Mouse (Mus musculus) megakaryocyte, adult 5-6 weeks (primary cell): ENCODE measurements around the gene Lemd2. TPM values are rescaled to one million over a fixed set of nuclear protein-coding genes. Genes with fewer than 3 reads are reported as not detected.
"Not testable (repeated sequence)": the region's sequence is repeated elsewhere in the genome, so short reads cannot be mapped to it uniquely, and the experiment has no call there.

ENCODE experiments used
- ATAC-seq: 2 replicates; pipeline ENCODE4 v1.8.0; 2016; ENCODE audit warnings: mild to moderate bottlenecking, inconsistent platforms; ENCODE audit not compliant: poor library complexity, severe bottlenecking
- total RNA-seq, 2 experiments: library from RNA; stranded (forward) in 1 of 2; stranded (reverse) in 1 of 2; fragments of 153-499, 151-499 nt in 1 of 2; fragments of 221-1000, 200-1000 nt in 1 of 2; gene quantifications; 2 replicates each; pipeline versions ENCODE4 v1.2.3 to v1.2.4; 2015 to 2017

The Lemd2 gene
- total RNA-seq (2015) (16.2 and 19.9 TPM in 2 replicates), total RNA-seq (2017) (18.2 and 29.8 TPM in 2 replicates)

- peak; percentile 93 for ATAC-seq
These were observed at the start of gene Lemd2 for GRCm38 (mm10) chr17:27204075-27204909. Gene Lemd2, minus strand, starts transcription at chr17:27204469.

GRCm38 (mm10) chr17:27251150-27251549, 46.9 kb upstream of the Lemd2 start:
- no peak for ATAC-seq

- no peak for ATAC-seq
These were observed 46.2 kb upstream of the Lemd2 start for GRCm38 (mm10) chr17:27250461-27250860.

GRCm38 (mm10) chr17:27249073-27249472, 44.8 kb upstream of the Lemd2 start:
- no peak for ATAC-seq

- ATAC-seq, result no peak
These were observed 43.6 kb upstream of the Lemd2 start for GRCm38 (mm10) chr17:27247680-27248386.

- no peak for ATAC-seq
These were observed 41.6 kb upstream of the Lemd2 start for GRCm38 (mm10) chr17:27245851-27246381.

- ATAC-seq, result no peak
These were observed 40.6 kb upstream of the Lemd2 start for GRCm38 (mm10) chr17:27244912-27245311.

GRCm38 (mm10) chr17:27242194-27243189, 38.2 kb upstream of the Lemd2 start:
- peak; percentile 96 for ATAC-seq

GRCm38 (mm10) chr17:27240556-27241457, 36.5 kb upstream of the Lemd2 start:
- ATAC-seq, result no peak

GRCm38 (mm10) chr17:27239941-27240340, 35.7 kb upstream of the Lemd2 start:
- no peak for ATAC-seq

- no peak for ATAC-seq
These were observed 34.4 kb upstream of the Lemd2 start for GRCm38 (mm10) chr17:27238637-27239036.

- ATAC-seq, result no peak
These were observed 33.5 kb upstream of the Lemd2 start for GRCm38 (mm10) chr17:27237731-27238130.

GRCm38 (mm10) chr17:27233298-27233697, 29.0 kb upstream of the Lemd2 start:
- no peak for ATAC-seq

- no peak for ATAC-seq
These were observed 27.9 kb upstream of the Lemd2 start for GRCm38 (mm10) chr17:27232176-27232575.

- ATAC-seq, result not testable (repeated sequence)
These were observed 27.3 kb upstream of the Lemd2 start for GRCm38 (mm10) chr17:27231586-27231985.

GRCm38 (mm10) chr17:27231146-27231503, 26.9 kb upstream of the Lemd2 start:
- no peak for ATAC-seq

GRCm38 (mm10) chr17:27230455-27231145, 26.3 kb upstream of the Lemd2 start:
- no peak for ATAC-seq

GRCm38 (mm10) chr17:27229710-27230454, 25.6 kb upstream of the Lemd2 start:
- ATAC-seq, result no peak
